22 mouse cellular contexts compared by ENCODE assay signal in the genomic region with DNA sequence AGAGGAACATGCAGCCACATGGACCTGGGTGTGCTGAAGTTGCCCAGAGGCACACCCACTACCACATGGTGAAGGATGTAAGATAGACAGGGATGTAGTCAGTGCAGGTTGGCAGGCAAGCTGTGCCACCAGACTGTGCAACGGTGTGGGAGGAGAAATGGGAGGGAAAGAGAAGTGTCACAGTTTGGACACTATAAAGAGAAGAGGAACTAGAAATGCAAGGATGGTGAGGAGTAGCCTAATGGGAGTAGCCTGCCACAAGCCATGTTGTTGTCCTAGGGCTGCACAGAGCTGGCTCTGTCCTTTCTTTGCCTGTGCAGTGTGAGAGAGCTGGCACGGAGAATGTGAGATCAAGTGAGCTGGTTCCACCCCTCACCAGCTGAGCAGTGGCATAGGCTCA.
A peak's percentile ranks its signal among the peaks of the same experiment; 100 is the strongest.
DNase-seq lines count a peak whose midpoint lies in the region; ATAC-seq and TF ChIP-seq lines count a peak whose summit lies in the region.
"Had no signal": no experiment of that assay in that cellular context is flagged by ENCODE, and none has a peak within 500 bp of the region (broad histone marks: within the 10 kb centered on the region; RNA-seq: fewer than 3 reads in every experiment).

No protein-coding gene starts in this region.

- H3K36me3 ChIP-seq in forebrain, postnatal 0 days (ENCODE audit: insufficient read depth): no peaks in the 10 kb centered on the region
- no peaks in the 10 kb centered on the region for H3K36me3 ChIP-seq in forebrain, embryonic 13.5 days (ENCODE audit: poor library complexity, severe bottlenecking)
- H3K36me3 ChIP-seq in midbrain, embryonic 13.5 days: no peaks in the 10 kb centered on the region
- H3K36me3 ChIP-seq: embryonic facial prominence, embryonic 13.5 days; forebrain, embryonic 15.5 days; heart, embryonic 13.5 days; hindbrain, embryonic 13.5 days; lung, embryonic 15.5 days; midbrain, embryonic 12.5 days; neural tube, embryonic 13.5 days had no signal

- intact Hi-C loops in left cerebral cortex, postnatal 25 days (cut with DNase I): loop anchor here (2.0 to 5.0 kb wide), 4 partner anchors 58 to 269 kb away; no protein-coding TSS in a partner anchor

- no peak; the same call in 1 of the 2 replicates for ATAC-seq in forebrain, postnatal 0 days
- no peak for ATAC-seq in forebrain, embryonic 13.5 days
- no peak for ATAC-seq in midbrain, embryonic 13.5 days
- ATAC-seq: forebrain, embryonic 15.5 days; Patski had no signal

- peak; percentile 22 for DNase-seq in forebrain, postnatal 0 days
- DNase-seq in right cerebral cortex, adult 2 months (ENCODE audit: low spot score in 2 of 2): peak; percentile 41 to 42
- no peak for DNase-seq in right cerebral cortex, postnatal 4 days
- DNase-seq in left cerebral cortex, postnatal 25 days (ENCODE audit: low spot score in 2 of 2): peak; percentile 31 to 79
- DNase-seq in kidney, postnatal 10 days: no peak
- no peak for DNase-seq in gastrocnemius, postnatal 4 days (ENCODE audit: low spot score in 2 of 2)
- DNase-seq: adrenal gland, adult 8-10 months; cerebellum, adult 11 months; heart, adult 18-20 months; lung, postnatal 4 days had no signal

- no peak overlapping the region for H3K27ac ChIP-seq in forebrain, postnatal 0 days (ENCODE audit: low read depth, low read length)
- no peak overlapping the region for H3K27ac ChIP-seq in forebrain, embryonic 13.5 days
- H3K27ac ChIP-seq in midbrain, embryonic 13.5 days: no peak overlapping the region
- H3K27ac ChIP-seq: embryonic facial prominence, embryonic 13.5 days; forebrain, embryonic 15.5 days; heart, embryonic 13.5 days; hindbrain, embryonic 13.5 days; liver, embryonic 14.5 days; lung, embryonic 15.5 days; midbrain, embryonic 12.5 days; neural tube, embryonic 13.5 days; stomach, postnatal 0 days had no signal

- no peaks in the 10 kb centered on the region; the same call in 1 of the 2 replicates for H3K4me1 ChIP-seq in forebrain, postnatal 0 days (ENCODE audit: insufficient read depth)
- no peaks in the 10 kb centered on the region for H3K4me1 ChIP-seq in forebrain, embryonic 13.5 days
- H3K4me1 ChIP-seq in midbrain, embryonic 13.5 days (replicated peaks): no peaks in the 10 kb centered on the region
- H3K4me1 ChIP-seq: embryonic facial prominence, embryonic 13.5 days; forebrain, embryonic 15.5 days; heart, embryonic 13.5 days; lung, embryonic 15.5 days; midbrain, embryonic 12.5 days had no signal

- WGBS in forebrain, postnatal 0 days: 61% methylated on average over 2 of the region's 2 CpGs
- 79% methylated on average over 2 of the region's 2 CpGs for WGBS in forebrain, embryonic 13.5 days
- WGBS in midbrain, embryonic 13.5 days: 89% methylated on average over 2 of the region's 2 CpGs

- H3K4me2 ChIP-seq in forebrain, postnatal 0 days (ENCODE audit: low read depth): no peak overlapping the region
- H3K4me2 ChIP-seq in forebrain, embryonic 13.5 days: no peak overlapping the region
- no peak overlapping the region for H3K4me2 ChIP-seq in midbrain, embryonic 13.5 days (replicated peaks)
- H3K4me2 ChIP-seq: embryonic facial prominence, embryonic 13.5 days; forebrain, embryonic 15.5 days; heart, embryonic 13.5 days; hindbrain, embryonic 13.5 days; lung, embryonic 15.5 days; midbrain, embryonic 12.5 days; neural tube, embryonic 13.5 days had no signal

- TF ChIP-seq CTCF in forebrain, postnatal 0 days (IDR thresholded peaks at IDR 0.05; ENCODE audit: low read depth): no peak

- H3K9me3 ChIP-seq in forebrain, postnatal 0 days (ENCODE audit: low read length): no peaks in the 10 kb centered on the region
- H3K9me3 ChIP-seq in forebrain, embryonic 13.5 days (replicated peaks): no peaks in the 10 kb centered on the region
- H3K9me3 ChIP-seq in midbrain, embryonic 13.5 days: no peaks in the 10 kb centered on the region
- H3K9me3 ChIP-seq: embryonic facial prominence, embryonic 13.5 days; forebrain, embryonic 15.5 days; heart, embryonic 13.5 days; hindbrain, embryonic 13.5 days; lung, embryonic 15.5 days; midbrain, embryonic 12.5 days; neural tube, embryonic 13.5 days had no signal

- no peak overlapping the region for H3K9ac ChIP-seq in forebrain, postnatal 0 days
- H3K9ac ChIP-seq in forebrain, embryonic 13.5 days: no peak overlapping the region
- H3K9ac ChIP-seq in midbrain, embryonic 13.5 days (replicated peaks): no peak overlapping the region
- H3K9ac ChIP-seq: embryonic facial prominence, embryonic 13.5 days; forebrain, embryonic 15.5 days; heart, embryonic 13.5 days; hindbrain, embryonic 13.5 days; liver, embryonic 14.5 days; lung, embryonic 15.5 days; midbrain, embryonic 12.5 days; neural tube, embryonic 13.5 days had no signal

- no peaks in the 10 kb centered on the region for H3K27me3 ChIP-seq in forebrain, postnatal 0 days (ENCODE audit: insufficient read depth, low read length)
- no peaks in the 10 kb centered on the region for H3K27me3 ChIP-seq in forebrain, embryonic 13.5 days
- H3K27me3 ChIP-seq in midbrain, embryonic 13.5 days: no peaks in the 10 kb centered on the region
- H3K27me3 ChIP-seq: embryonic facial prominence, embryonic 13.5 days; forebrain, embryonic 15.5 days; heart, embryonic 13.5 days; hindbrain, embryonic 13.5 days; lung, embryonic 15.5 days; neural tube, embryonic 13.5 days; Patski had no signal

- no peak overlapping the region for H3K4me3 ChIP-seq in forebrain, postnatal 0 days (ENCODE audit: low read depth, low read length)
- H3K4me3 ChIP-seq in forebrain, embryonic 13.5 days: no peak overlapping the region
- H3K4me3 ChIP-seq in midbrain, embryonic 13.5 days (replicated peaks): no peak overlapping the region
- H3K4me3 ChIP-seq: embryonic facial prominence, embryonic 13.5 days; forebrain, embryonic 15.5 days; heart, embryonic 13.5 days; hindbrain, embryonic 13.5 days; lung, embryonic 15.5 days; midbrain, embryonic 12.5 days; neural tube, embryonic 13.5 days had no signal

Comparison
In these comparisons a context has a peak if more than half of its experiments do, and no peak if none do; other contexts are left out.
1. DNase-seq: peak in forebrain, postnatal 0 days (single experiment), right cerebral cortex, adult 2 months (2 of 2) and left cerebral cortex, postnatal 25 days (2 of 2); none in right cerebral cortex, postnatal 4 days (single experiment), kidney, postnatal 10 days (single experiment) and gastrocnemius, postnatal 4 days (0 of 2).